In the genomic region with DNA sequence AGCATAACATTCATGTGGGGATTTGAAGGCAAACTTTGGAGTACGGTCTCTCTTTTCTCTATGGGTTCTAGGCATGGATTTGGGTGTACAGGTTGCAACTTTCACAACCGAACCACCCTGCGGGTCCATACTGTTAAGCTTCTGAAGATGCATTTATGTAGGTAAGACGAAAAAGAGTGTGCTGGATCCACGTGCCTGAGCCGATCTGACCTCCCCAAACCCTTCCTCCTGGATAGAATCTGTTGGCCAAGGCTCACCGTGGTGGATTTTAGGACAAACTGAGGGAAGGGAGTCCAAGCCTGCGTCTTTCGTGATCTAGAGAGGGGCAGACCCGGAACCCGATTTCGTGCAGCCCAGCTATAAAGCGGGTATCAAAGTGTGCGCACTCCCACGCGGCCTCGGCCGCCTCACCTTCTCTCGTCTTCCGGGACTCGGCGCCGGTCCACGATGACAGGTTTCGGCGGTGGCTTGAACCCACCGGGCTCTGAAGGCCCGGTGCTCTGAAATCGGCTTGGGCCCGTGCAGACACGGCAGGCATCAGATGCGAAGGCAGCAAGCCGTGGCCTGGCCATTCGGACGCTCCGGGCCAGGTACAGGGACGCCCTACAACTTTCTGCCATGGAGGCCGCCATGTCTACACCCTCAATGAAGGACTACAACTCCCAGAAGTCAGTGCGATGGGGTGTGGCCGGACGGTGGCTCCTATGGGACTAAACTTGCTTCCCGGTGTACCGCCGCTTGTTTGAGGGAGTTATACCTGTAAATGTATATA, we compare ENCODE assay signal across 8 mouse cellular contexts. TPM values are rescaled to one million over a fixed set of nuclear protein-coding genes. Genes with fewer than 3 reads are reported as not detected.
A peak's percentile ranks its signal among the peaks of the same experiment; 100 is the strongest.
DNase-seq lines count a peak whose midpoint lies in the region; ATAC-seq and TF ChIP-seq lines count a peak whose summit lies in the region.

Mrpl19 (minus strand) TSS at position 663 of the 772 bp plus-strand sequence.

- TF ChIP-seq CTCF in bone marrow macrophage, adult 2 months (IDR thresholded peaks at IDR 0.05; ENCODE audit: low read depth, low read length), result no peak
- no peak for TF ChIP-seq CTCF in embryonic fibroblast, embryonic 13.5 days (IDR thresholded peaks at IDR 0.05; ENCODE audit: borderline replicate concordance, insufficient read depth, low read length)

- H3K4me1 ChIP-seq in bone marrow macrophage, adult 2 months (ENCODE audit: control insufficient read depth, insufficient read depth, low read length), result peaks cover 30% of the 10 kb centered on the region
- H3K4me1 ChIP-seq in embryonic fibroblast, embryonic 13.5 days (ENCODE audit: control insufficient read depth, insufficient read depth, low read length), result no peaks in the 10 kb centered on the region; the same call in 1 of the 2 replicates
- peaks cover 6% of the 10 kb centered on the region; the same call in 1 of the 2 replicates for H3K4me1 ChIP-seq in heart, embryonic 10.5 days
- H3K4me1 ChIP-seq in kidney, embryonic 15.5 days, result peaks cover 9% of the 10 kb centered on the region

- H3K9ac ChIP-seq in kidney, embryonic 15.5 days, result peak within 1 kb of the TSS; percentile 63

- DNase-seq in A20 (ENCODE audit: low read depth, low spot score) (peak; percentile 79), liver (peak; percentile 88)
- peak; percentile 96 for DNase-seq in heart, embryonic 10.5 days (ENCODE audit: low spot score)
- peak; percentile 87 to 92 for DNase-seq in spleen, postnatal 4 days (ENCODE audit: low spot score in 2 of 2)

- ATAC-seq in kidney, embryonic 15.5 days (replicated peaks; ENCODE audit: low FRiP score), result peak; percentile 98
- peak; percentile 95 for ATAC-seq in monocyte, adult 5-6 weeks (replicated peaks; ENCODE audit: insufficient number of reproducible peaks, low FRiP score, low TSS enrichment, poor library complexity, severe bottlenecking)

- H3K4me2 ChIP-seq in kidney, embryonic 15.5 days, result peak within 1 kb of the TSS; percentile 68

- peaks cover 34% of the 10 kb centered on the region for H3K36me3 ChIP-seq in heart, embryonic 10.5 days
- peaks cover 36% of the 10 kb centered on the region for H3K36me3 ChIP-seq in kidney, embryonic 15.5 days

- under 1% methylated on average over 44 of the region's 44 CpGs for WGBS in heart, embryonic 10.5 days
- under 1% methylated on average over 44 of the region's 44 CpGs for WGBS in kidney, embryonic 15.5 days

- no peak for TF ChIP-seq POLR2A in bone marrow macrophage, adult 2 months (IDR thresholded peaks at IDR 0.05; ENCODE audit: borderline replicate concordance, low read depth, low read length)
- TF ChIP-seq POLR2A in embryonic fibroblast, embryonic 13.5 days (IDR thresholded peaks at IDR 0.05; ENCODE audit: low read depth, low read length), result peak; percentile 35

- H3K4me3 ChIP-seq in bone marrow macrophage, adult 2 months (ENCODE audit: insufficient read depth, low read length), result peak within 1 kb of the TSS; percentile 91
- H3K4me3 ChIP-seq in embryonic fibroblast, embryonic 13.5 days (ENCODE audit: insufficient read depth, low read length), result peak within 1 kb of the TSS; percentile 81
- peak within 1 kb of the TSS; percentile 88 for H3K4me3 ChIP-seq in heart, embryonic 10.5 days
- H3K4me3 ChIP-seq in kidney, embryonic 15.5 days (replicated peaks), result peak within 1 kb of the TSS; percentile 94

- no peaks in the 10 kb centered on the region for H3K9me3 ChIP-seq in heart, embryonic 10.5 days
- no peaks in the 10 kb centered on the region for H3K9me3 ChIP-seq in kidney, embryonic 15.5 days (replicated peaks)

- no peaks in the 10 kb centered on the region for H3K27me3 ChIP-seq in heart, embryonic 10.5 days (ENCODE audit: insufficient read depth, poor library complexity, severe bottlenecking)
- no peaks in the 10 kb centered on the region for H3K27me3 ChIP-seq in kidney, embryonic 15.5 days

- peak within 1 kb of the TSS; percentile 21 for H3K27ac ChIP-seq in bone marrow macrophage, adult 2 months (ENCODE audit: insufficient read depth, low read depth, low read length)
- H3K27ac ChIP-seq in embryonic fibroblast, embryonic 13.5 days (ENCODE audit: insufficient read depth, low read length), result no peak within 1 kb of the TSS
- H3K27ac ChIP-seq in heart, embryonic 10.5 days, result peak within 1 kb of the TSS; percentile 93
- 0 out of 2 replicates have a peak within 1 kb of the TSS, but pooled peaks have one; percentile 32 for H3K27ac ChIP-seq in kidney, embryonic 15.5 days

RNA-seq across cellular contexts. Expression of gene Mrpl19, which starts in this region (rescaled TPM):
- polyA plus RNA-seq in bone marrow macrophage, adult 2 months (2012; ENCODE audit: insufficient read depth, insufficient read length, missing spikeins), result 18.3 and 22.3 TPM in 2 replicates
- polyA plus RNA-seq in embryonic fibroblast, embryonic 13.5 days (2011; ENCODE audit: insufficient read length, low read depth, missing spikeins), result 19.9 and 22.2 TPM in 2 replicates
- polyA plus RNA-seq in heart, embryonic 10.5 days (2016; fragmentation: Nextera tagmentation; extraction: Ambion mirVana), result 75.8 and 83.3 TPM in 2 replicates
- 56.1 and 57.8 TPM in 2 replicates for polyA plus RNA-seq in kidney, embryonic 15.5 days (2015; fragmentation: Nextera tagmentation; extraction: Ambion mirVana)
- total RNA-seq in monocyte, adult 5-6 weeks (2017), result 3.8 to 9.1 TPM (median 9.1 TPM) in 3 replicates
